Mouse (Mus musculus) granulocyte monocyte progenitor cell, adult 5-6 weeks (primary cell): ENCODE measurements around the gene Srsf12. TPM values are rescaled to one million over a fixed set of nuclear protein-coding genes. Genes with fewer than 3 reads are reported as not detected.

Experiments
- ATAC-seq: replicated peaks from 2 replicates; pipeline ENCODE4 v1.8.0; 2016; ENCODE audit warnings: mild to moderate bottlenecking, moderate TSS enrichment, inconsistent platforms; ENCODE audit not compliant: poor library complexity, severe bottlenecking
- total RNA-seq, 2 experiments: library from RNA; stranded (forward) in 1 of 2; stranded (reverse) in 1 of 2; fragments of 200-712, 200-1000 nt in 1 of 2; fragments of >200 nt in 1 of 2; fragmentation: Nextera tagmentation in 1 of 2; gene quantifications; 2 replicates each; pipeline ENCODE4 v1.2.3; 2014 to 2017

Srsf12 gene
- total RNA-seq, 2 experiments from 2014 or later = not detected

- ATAC-seq = peak; percentile 67
Observed at GRCm38 (mm10) chr4:33248062-33248889, 39.5 kb downstream of the Srsf12 start.

- no peak for ATAC-seq
Observed at GRCm38 (mm10) chr4:33248915-33249314, 40.1 kb downstream of the Srsf12 start.

DNA sequence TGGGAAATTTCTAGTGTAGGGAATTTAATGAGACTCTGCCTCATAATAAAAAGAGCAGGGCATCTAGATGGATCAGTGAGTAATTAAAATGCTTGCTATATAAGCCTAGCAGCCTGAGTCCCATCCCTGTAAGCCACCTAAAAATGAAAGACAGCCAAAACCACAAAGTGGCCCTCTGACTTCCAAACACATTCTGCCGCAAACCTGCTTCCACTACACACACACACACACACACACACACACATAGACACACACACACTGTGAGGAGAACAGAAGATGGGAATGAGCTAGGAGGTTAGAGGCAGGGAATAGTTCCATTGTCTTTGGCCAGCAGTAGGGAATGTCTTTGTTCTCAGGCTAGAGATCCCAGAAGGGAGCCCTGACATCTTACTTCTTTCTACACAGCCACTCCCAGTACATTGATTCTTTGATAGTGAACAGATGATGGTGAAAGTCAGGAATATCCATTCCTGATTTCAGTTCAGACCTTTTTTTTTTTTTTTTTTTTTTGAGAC is 41.0 kb downstream of the Srsf12 start:
- ATAC-seq = no peak

- ATAC-seq = no peak
Observed at GRCm38 (mm10) chr4:33250867-33251266, 42.1 kb downstream of the Srsf12 start.

GRCm38 (mm10) chr4:33254706-33255105 is 45.9 kb downstream of the Srsf12 start:
- no peak for ATAC-seq

DNA sequence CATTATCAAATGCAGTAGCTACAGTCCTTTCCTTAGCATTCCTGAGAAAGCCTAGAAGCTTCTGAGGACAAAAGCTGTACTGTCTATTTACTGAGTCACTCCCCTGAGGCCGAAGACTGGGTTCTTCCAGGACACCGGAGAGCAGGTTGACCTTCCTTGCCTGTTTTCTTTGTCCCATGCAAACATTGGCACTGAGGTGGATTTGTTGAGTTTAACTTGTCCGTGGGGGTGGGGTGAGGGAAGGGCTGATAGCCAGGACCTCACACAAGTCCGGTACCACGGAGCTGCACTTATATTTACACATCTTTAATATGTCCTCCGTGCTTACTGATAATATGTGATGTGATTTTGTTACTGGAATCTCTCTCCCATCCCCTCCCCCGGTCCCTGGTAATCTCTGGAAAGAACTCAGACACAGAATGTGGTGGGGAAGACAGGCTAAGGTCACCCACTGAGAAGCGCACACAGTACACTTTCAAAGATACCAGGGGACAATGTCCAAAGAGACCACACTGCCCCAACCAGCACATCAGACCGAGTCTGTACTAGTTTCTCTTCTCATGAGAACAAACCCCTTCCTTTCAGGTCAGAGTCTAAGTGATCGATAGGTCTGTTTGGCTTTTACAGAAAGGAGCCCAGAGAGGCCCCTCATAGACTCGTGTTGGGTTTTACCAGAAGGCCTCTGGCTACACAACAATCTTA is 48.6 kb downstream of the Srsf12 start:
- no peak for ATAC-seq

GRCm38 (mm10) chr4:33260311-33260710 is 51.5 kb downstream of the Srsf12 start:
- ATAC-seq = no peak

DNA sequence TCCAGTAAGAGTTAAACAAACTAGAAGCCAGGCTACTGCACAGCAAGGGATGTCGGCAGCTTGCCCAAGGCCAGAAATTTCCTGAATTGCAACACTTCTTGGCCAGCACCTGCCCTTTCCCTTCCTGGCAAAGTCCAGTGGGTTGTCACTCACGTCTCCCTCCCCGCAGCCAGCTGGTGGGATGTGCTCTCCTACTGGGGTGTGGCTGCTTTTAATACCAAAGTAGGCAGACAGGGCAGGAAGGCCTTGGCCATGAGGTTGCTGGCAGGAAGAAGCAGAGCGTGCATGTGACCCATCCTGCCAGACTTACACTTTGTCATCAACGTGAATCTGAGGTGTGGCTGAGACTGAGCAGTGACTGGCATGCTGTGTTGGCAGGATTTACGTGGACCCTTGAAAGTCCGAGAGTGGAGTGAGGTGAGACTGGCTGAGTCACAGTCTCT is 52.5 kb downstream of the Srsf12 start:
- peak; percentile 87 for ATAC-seq

GRCm38 (mm10) chr4:33262897-33263296 is 54.1 kb downstream of the Srsf12 start:
- ATAC-seq = no peak

DNA sequence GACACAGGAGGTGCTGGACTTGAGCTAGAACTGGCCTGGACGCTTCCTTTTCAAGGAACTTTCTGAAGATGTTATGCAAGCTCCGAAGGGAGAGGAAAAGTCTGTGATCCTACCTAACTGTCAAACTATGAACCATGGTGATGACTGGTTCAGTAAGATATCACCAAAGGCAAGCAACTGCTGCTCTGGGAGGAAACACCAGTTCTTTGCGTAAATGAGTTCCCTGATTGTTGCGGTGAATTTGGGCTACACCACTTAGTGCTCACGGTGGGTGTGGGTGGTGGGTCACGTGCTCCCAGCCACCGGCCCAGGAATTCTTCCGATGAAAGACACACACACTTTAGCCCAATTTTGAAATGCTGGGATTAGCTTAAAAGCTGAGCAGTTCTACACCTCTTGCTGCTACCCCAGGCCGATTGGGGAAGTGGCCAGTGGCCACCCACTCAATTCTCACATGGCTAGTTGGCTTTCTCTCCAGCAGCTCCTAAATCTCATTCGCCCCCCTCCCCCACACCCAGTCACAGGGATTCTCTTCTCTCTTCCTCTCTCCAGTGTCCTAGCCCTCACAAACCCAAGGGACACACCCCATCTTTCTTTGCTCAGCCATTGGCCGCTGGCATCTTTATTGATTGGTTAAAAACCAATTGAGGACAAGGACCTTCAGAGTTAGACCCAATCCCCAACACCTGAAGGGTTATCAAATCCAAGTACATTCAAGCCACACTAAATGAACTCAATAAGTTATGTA is 56.4 kb downstream of the Srsf12 start:
- peak; percentile 61 for ATAC-seq

- ATAC-seq = no peak
Observed at GRCm38 (mm10) chr4:33270386-33271314, 61.9 kb downstream of the Srsf12 start.

- ATAC-seq = no peak
Observed at GRCm38 (mm10) chr4:33273437-33273836, 64.6 kb downstream of the Srsf12 start.

DNA sequence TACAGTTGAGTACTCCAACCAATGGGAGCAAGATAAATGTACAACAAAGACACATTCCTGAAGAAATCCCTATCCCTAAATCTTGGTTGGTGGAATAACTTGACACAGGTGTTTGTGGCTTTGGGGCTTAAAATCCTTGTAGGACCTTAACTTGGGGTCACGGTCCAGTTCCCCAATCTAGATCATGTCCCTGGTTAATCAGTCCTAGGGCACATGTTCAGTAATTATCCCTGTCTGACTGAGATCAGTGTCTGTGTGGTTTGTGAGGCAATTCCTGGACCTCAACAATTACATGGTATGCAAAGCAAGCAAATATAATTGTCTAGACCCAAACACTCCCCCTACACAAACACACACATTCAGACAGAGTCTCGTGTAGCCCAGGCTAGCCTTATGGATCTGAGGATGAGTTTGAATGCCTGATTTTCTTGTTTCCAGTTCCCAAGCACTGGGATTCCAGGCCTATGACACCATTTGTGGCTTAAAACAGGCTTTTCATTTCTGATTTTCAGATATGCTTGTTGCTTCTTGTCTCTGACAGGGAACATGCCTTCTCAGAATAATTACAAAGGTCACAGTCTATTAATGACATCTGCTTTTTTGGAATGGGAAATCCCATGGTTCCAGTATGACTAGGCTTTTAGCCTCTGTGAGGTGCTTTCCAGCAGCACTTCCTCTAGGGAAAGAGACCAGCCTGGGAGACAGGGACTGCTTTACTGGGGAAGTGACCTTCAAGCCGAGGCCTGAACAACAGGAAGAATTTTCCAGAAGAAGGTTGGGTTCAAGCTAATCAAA is 73.3 kb downstream of the Srsf12 start:
- no peak for ATAC-seq

Other genes with a start within 250 kb of the Srsf12 start
- gene Rragd, start 226.0 kb upstream of the Srsf12 start, total RNA-seq (2014; fragmentation: Nextera tagmentation) = not detected in 2 replicates
- not detected in 2 replicates for gene Rragd, start 226.0 kb upstream of the Srsf12 start, total RNA-seq (2017)
- 40.3 and 41.6 TPM in 2 replicates for gene Ube2j1, start 177.6 kb upstream of the Srsf12 start, total RNA-seq (2014; fragmentation: Nextera tagmentation)
- gene Ube2j1, start 177.6 kb upstream of the Srsf12 start, total RNA-seq (2017) = 51.5 and 52.6 TPM in 2 replicates
- not detected in 2 replicates for gene Gabrr2, start 146.0 kb upstream of the Srsf12 start, total RNA-seq (2014; fragmentation: Nextera tagmentation)
- not detected in 2 replicates for gene Gabrr2, start 146.0 kb upstream of the Srsf12 start, total RNA-seq (2017)
- not detected in 2 replicates for gene Gabrr1, start 76.5 kb upstream of the Srsf12 start, total RNA-seq (2014; fragmentation: Nextera tagmentation)
- gene Gabrr1, start 76.5 kb upstream of the Srsf12 start, total RNA-seq (2017) = not detected in 2 replicates
- gene Pm20d2, start 19.3 kb upstream of the Srsf12 start, total RNA-seq (2014; fragmentation: Nextera tagmentation) = not detected in 2 replicates
- gene Pm20d2, start 19.3 kb upstream of the Srsf12 start, total RNA-seq (2017) = 0.62 TPM in 1 of 2 replicates, not detected in the other
- 48.2 and 55.2 TPM in 2 replicates for gene Pnrc1, start 81.2 kb downstream of the Srsf12 start, total RNA-seq (2014; fragmentation: Nextera tagmentation)
- 66.8 and 116 TPM in 2 replicates for gene Pnrc1, start 81.2 kb downstream of the Srsf12 start, total RNA-seq (2017)
- 25.7 and 41.5 TPM in 2 replicates for gene Rngtt, start 101.3 kb downstream of the Srsf12 start, total RNA-seq (2014; fragmentation: Nextera tagmentation)
- gene Rngtt, start 101.3 kb downstream of the Srsf12 start, total RNA-seq (2017) = 39.6 and 45.8 TPM in 2 replicates